Mouse (Mus musculus) embryonic fibroblast, embryonic 13.5 days (primary cell): ENCODE measurements around the gene Ide.

Source experiments
- CTCF ChIP-seq: IDR thresholded peaks from 2 replicates; pipeline ENCODE4 v1.5.1; 2011; ENCODE audit warnings: mild to moderate bottlenecking, control low read depth, low read length, moderate library complexity, borderline replicate concordance; ENCODE audit not compliant: insufficient read depth
- POLR2A ChIP-seq: IDR thresholded peaks from 2 replicates; pipeline ENCODE4 v1.6.1; 2011; ENCODE audit warnings: low read depth, mild to moderate bottlenecking, control low read depth, low read length, moderate library complexity

- TF ChIP-seq POLR2A (no peak), CTCF (no peak)
These were observed 15.7 kb upstream of the Ide start for GRCm38 (mm10) chr19:37353331-37353730.
